Mouse (Mus musculus): Measurements from ENCODE around the gene Hectd2. TPM values are rescaled to one million over a fixed set of nuclear protein-coding genes. Genes with fewer than 3 reads are reported as not detected.

Hectd2 gene
- polyA plus RNA-seq, 1 experiment from 2014 or later: 2.7 TPM

GRCm38 (mm10) chr19:36536929-36537328 lies 17.5 kb upstream of the Hectd2 start:
- WGBS: 84% methylated on average over 11 of the region's 11 CpGs
- Histone ChIP-seq H3K4me1 (peaks cover 22% of the 10 kb centered on the region), H3K9ac (no peak overlapping the region), H3K36me3 (no peaks in the 10 kb centered on the region), H3K4me3 (no peak overlapping the region), H3K4me2 (replicated peaks) (no peak overlapping the region), H3K9me3 (no peaks in the 10 kb centered on the region), H3K27me3 (0 out of 2 replicates have a peak, but pooled peaks cover 6% of the 10 kb centered on the region), H3K27ac (no peak overlapping the region)
- ATAC-seq (ENCODE audit: low FRiP score, low read depth): no peak

- H3K27me3 ChIP-seq: 0 out of 2 replicates have a peak, but pooled peaks cover 6% of the 10 kb centered on the region
- no peak overlapping the region for H3K27ac ChIP-seq
- no peak overlapping the region for H3K9ac ChIP-seq
- 10% methylated on average over 4 of the region's 4 CpGs for WGBS
- no peak overlapping the region for H3K4me2 ChIP-seq (replicated peaks)
- H3K4me3 ChIP-seq: no peak overlapping the region
- H3K4me1 ChIP-seq: peaks cover 22% of the 10 kb centered on the region
- peak; percentile 72 for ATAC-seq (ENCODE audit: low FRiP score, low read depth)
- no peaks in the 10 kb centered on the region for H3K36me3 ChIP-seq
- no peaks in the 10 kb centered on the region for H3K9me3 ChIP-seq
These were observed 15.9 kb upstream of the Hectd2 start for GRCm38 (mm10) chr19:36538528-36538927.

DNA sequence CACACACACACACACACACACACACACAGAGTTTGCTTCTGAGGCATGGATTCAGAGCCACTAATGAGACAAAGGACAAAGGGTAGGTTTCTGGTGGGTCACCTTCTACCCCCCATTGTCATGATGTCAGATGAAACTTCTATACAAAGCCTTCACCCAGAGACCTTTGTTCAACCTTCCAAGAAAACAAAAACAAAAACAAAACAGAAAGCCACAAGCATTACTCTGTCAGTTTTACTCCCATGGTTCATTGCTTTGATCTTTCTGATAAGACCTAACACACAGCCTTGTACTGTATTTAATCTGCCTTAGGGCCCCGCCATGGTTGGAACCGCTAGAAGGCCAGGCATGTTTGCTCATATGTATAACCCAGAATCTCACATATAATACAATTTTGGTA lies 15.1 kb upstream of the Hectd2 start:
- H3K9me3 ChIP-seq: no peaks in the 10 kb centered on the region
- no peak for ATAC-seq (ENCODE audit: low FRiP score, low read depth)
- H3K27me3 ChIP-seq: 0 out of 2 replicates have a peak, but pooled peaks cover 6% of the 10 kb centered on the region
- WGBS: 94% methylated on average over 2 of the region's 2 CpGs
- no peak overlapping the region for H3K4me2 ChIP-seq (replicated peaks)
- H3K9ac ChIP-seq: no peak overlapping the region
- H3K4me3 ChIP-seq: no peak overlapping the region
- H3K4me1 ChIP-seq: peaks cover 18% of the 10 kb centered on the region
- H3K36me3 ChIP-seq: no peaks in the 10 kb centered on the region
- no peak overlapping the region for H3K27ac ChIP-seq

- Histone ChIP-seq H3K4me1 (peaks cover 10% of the 10 kb centered on the region; the same call in 1 of the 2 replicates), H3K4me2 (replicated peaks) (no peak overlapping the region), H3K27me3 (0 out of 2 replicates have a peak, but pooled peaks cover 6% of the 10 kb centered on the region), H3K27ac (no peak overlapping the region), H3K4me3 (no peak overlapping the region), H3K9me3 (no peaks in the 10 kb centered on the region), H3K36me3 (no peaks in the 10 kb centered on the region), H3K9ac (no peak overlapping the region)
- WGBS: 85% methylated on average over 10 of the region's 10 CpGs
- ATAC-seq (ENCODE audit: low FRiP score, low read depth): no peak
These were observed 14.3 kb upstream of the Hectd2 start for GRCm38 (mm10) chr19:36540012-36540606.

GRCm38 (mm10) chr19:36540776-36541175 lies 13.7 kb upstream of the Hectd2 start:
- no peak overlapping the region for H3K4me2 ChIP-seq (replicated peaks)
- 75% methylated on average over 7 of the region's 7 CpGs for WGBS
- no peaks in the 10 kb centered on the region for H3K36me3 ChIP-seq
- no peak overlapping the region for H3K27ac ChIP-seq
- no peaks in the 10 kb centered on the region for H3K9me3 ChIP-seq
- ATAC-seq (ENCODE audit: low FRiP score, low read depth): no peak
- H3K4me1 ChIP-seq: 0 out of 2 replicates have a peak, but pooled peaks cover 3% of the 10 kb centered on the region
- no peak overlapping the region for H3K4me3 ChIP-seq
- no peak overlapping the region for H3K9ac ChIP-seq
- 0 out of 2 replicates have a peak, but pooled peaks cover 6% of the 10 kb centered on the region for H3K27me3 ChIP-seq

DNA sequence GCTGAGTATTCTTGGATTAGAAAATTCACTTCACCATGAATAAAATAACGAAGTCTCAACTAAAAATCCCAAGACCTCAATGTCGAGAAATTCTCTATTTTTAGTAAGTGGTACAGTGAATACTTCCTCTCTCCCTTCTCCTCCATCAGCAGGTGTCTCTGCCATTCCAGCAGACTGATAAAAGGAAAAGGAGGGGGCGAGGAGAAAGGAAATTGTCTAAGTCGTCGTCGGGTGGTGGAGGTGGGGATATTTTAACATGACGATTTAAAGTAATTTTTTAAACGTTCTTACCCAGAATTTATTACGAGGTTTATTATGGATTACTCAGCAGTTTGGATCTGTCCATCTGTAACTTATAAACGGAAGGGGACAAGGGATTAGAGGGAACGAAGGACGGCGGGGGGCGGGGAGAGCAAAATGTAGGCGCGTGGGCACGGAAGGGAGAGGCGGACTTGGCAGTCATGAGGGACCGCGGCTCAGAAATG lies 836 bp upstream of the Hectd2 start:
- Histone ChIP-seq H3K4me3 (peak overlapping the region; percentile 77), H3K4me1 (no peaks in the 10 kb centered on the region), H3K27ac (no peak overlapping the region), H3K4me2 (replicated peaks) (peak overlapping the region; percentile 88), H3K27me3 (peaks cover 10% of the 10 kb centered on the region), H3K9me3 (no peaks in the 10 kb centered on the region), H3K9ac (peak overlapping the region; percentile 75), H3K36me3 (no peaks in the 10 kb centered on the region)
- ATAC-seq (ENCODE audit: low FRiP score, low read depth): no peak
- 4% methylated on average over 20 of the region's 20 CpGs for WGBS

DNA sequence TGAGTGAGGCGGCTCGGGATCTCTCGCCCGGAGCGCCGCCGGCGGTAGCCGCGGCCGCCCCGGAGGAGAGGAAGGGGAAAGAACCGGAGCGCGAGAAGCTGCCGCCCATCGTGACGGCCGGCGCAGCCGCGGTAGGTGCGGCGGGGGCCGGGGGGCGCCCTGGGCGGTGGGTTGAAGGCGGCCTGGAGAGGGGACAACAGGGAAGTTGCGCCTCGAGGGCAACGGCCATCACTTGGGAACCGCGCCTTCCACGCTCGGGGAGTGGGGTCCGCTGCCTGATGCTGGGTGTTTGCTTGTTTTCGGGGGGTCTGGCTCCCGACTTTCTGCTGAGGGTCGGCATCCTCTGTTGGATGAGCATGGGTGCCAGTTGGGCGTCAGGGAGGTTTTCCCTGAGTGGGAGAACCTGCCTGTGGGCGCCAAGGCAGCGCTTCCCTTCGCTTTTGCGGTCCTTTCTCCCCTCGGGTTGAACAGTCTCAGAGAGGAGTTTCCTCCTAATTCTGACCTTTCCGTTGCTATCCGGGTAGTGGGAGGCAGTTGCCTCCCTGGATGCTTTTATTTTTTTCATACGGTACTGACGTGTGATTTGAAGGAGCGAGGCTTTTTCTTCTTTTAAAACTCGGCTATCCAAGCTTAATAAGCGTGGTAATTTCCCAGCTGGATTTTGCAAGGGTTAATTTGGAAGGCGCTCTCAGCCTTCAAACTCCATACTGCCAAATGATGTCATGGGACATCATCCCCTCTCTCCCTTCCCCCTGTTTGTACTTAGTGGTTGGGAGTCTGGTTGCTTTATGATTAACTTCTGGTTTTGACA lies 551 bp downstream of the Hectd2 start:
- Histone ChIP-seq H3K4me3 (peak overlapping the region; percentile 77), H3K36me3 (no peaks in the 10 kb centered on the region), H3K9me3 (no peaks in the 10 kb centered on the region), H3K9ac (peak overlapping the region; percentile 88), H3K27ac (peak overlapping the region; percentile 58), H3K4me2 (replicated peaks) (peak overlapping the region; percentile 86), H3K27me3 (peaks cover 10% of the 10 kb centered on the region), H3K4me1 (no peaks in the 10 kb centered on the region)
- WGBS: under 1% methylated on average over 49 of the region's 53 CpGs
- ATAC-seq (ENCODE audit: low FRiP score, low read depth): peak; percentile 83

DNA sequence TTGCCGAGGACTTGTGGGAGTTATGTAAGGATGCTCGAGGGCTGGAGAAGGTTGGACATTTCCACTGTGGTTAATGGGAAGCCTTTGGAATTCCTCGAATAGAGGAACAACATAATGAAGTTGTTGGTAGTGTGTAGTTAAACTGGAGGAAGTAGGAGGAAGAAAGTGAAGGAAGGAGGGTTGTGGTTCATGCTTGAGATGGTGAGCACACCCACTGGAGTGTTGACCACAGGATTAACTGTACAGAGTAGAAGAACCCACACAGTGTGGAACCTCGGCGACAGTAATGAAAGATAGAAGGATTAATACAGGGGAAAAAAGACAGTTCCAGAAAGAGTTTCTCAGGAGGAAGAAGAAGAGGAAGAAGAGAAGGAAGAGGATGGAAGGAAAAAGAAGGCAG lies 4.9 kb downstream of the Hectd2 start:
- Histone ChIP-seq H3K27me3 (0 out of 2 replicates have a peak, but pooled peaks cover 4% of the 10 kb centered on the region), H3K4me1 (no peaks in the 10 kb centered on the region), H3K4me3 (no peak overlapping the region), H3K9ac (no peak overlapping the region), H3K9me3 (no peaks in the 10 kb centered on the region), H3K27ac (no peak overlapping the region), H3K36me3 (no peaks in the 10 kb centered on the region), H3K4me2 (replicated peaks) (no peak overlapping the region)
- WGBS: 71% methylated on average over 5 of the region's 5 CpGs
- ATAC-seq (ENCODE audit: low FRiP score, low read depth): no peak

GRCm38 (mm10) chr19:36560160-36560559 lies 5.7 kb downstream of the Hectd2 start:
- Histone ChIP-seq H3K27ac (no peak overlapping the region), H3K36me3 (no peaks in the 10 kb centered on the region), H3K9me3 (no peaks in the 10 kb centered on the region), H3K9ac (no peak overlapping the region), H3K4me2 (replicated peaks) (no peak overlapping the region), H3K4me1 (no peaks in the 10 kb centered on the region), H3K4me3 (no peak overlapping the region), H3K27me3 (0 out of 2 replicates have a peak, but pooled peaks cover 4% of the 10 kb centered on the region)
- 25% methylated on average over 2 of the region's 2 CpGs for WGBS
- no peak for ATAC-seq (ENCODE audit: low FRiP score, low read depth)

- no peaks in the 10 kb centered on the region for H3K4me1 ChIP-seq
- no peaks in the 10 kb centered on the region for H3K36me3 ChIP-seq
- H3K9me3 ChIP-seq: no peaks in the 10 kb centered on the region
- H3K4me2 ChIP-seq (replicated peaks): no peak overlapping the region
- H3K4me3 ChIP-seq: no peak overlapping the region
- no peaks in the 10 kb centered on the region for H3K27me3 ChIP-seq
- no peak overlapping the region for H3K9ac ChIP-seq
- H3K27ac ChIP-seq: no peak overlapping the region
- no peak for ATAC-seq (ENCODE audit: low FRiP score, low read depth)
- WGBS: 61% methylated on average over 2 of the region's 2 CpGs
These were observed 6.7 kb downstream of the Hectd2 start for GRCm38 (mm10) chr19:36561171-36561570.

- no peak overlapping the region for H3K4me3 ChIP-seq
- no peak overlapping the region for H3K9ac ChIP-seq
- no peaks in the 10 kb centered on the region for H3K27me3 ChIP-seq
- 78% methylated on average over 2 of the region's 2 CpGs for WGBS
- no peaks in the 10 kb centered on the region for H3K4me1 ChIP-seq
- no peaks in the 10 kb centered on the region for H3K36me3 ChIP-seq
- no peak overlapping the region for H3K27ac ChIP-seq
- H3K9me3 ChIP-seq: no peaks in the 10 kb centered on the region
- no peak for ATAC-seq (ENCODE audit: low FRiP score, low read depth)
- H3K4me2 ChIP-seq (replicated peaks): no peak overlapping the region
These were observed 10.0 kb downstream of the Hectd2 start for GRCm38 (mm10) chr19:36564396-36564795.

DNA sequence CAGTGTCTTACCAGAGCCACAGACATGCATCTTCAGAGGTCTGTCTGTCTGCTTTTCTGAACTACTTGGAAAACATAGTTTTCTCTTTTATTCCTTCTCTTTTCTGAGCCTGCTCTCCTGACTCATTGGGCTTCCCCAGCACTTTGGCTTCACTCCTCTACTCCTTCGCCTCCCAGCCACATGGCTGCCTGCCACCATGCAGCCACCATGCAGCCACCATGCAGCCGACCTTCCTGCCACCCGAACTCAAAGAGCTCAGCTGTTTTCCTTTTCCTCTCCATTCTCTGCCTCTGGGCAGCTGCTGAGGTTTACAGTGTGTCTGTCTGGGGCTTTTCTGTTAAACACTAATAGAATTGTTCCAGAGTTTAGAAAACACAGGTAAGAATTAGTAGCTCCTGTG lies 19.5 kb downstream of the Hectd2 start:
- 46% methylated on average over 3 of the region's 3 CpGs for WGBS
- no peak for ATAC-seq (ENCODE audit: low FRiP score, low read depth)
- H3K27ac ChIP-seq: no peak overlapping the region
- H3K4me3 ChIP-seq: no peak overlapping the region
- no peak overlapping the region for H3K4me2 ChIP-seq (replicated peaks)
- H3K9me3 ChIP-seq: no peaks in the 10 kb centered on the region
- no peaks in the 10 kb centered on the region for H3K4me1 ChIP-seq
- H3K36me3 ChIP-seq: no peaks in the 10 kb centered on the region
- H3K27me3 ChIP-seq: no peaks in the 10 kb centered on the region
- no peak overlapping the region for H3K9ac ChIP-seq
